Mouse (Mus musculus): ENCODE results near the gene Snx21.

GRCm38 (mm10) chr2:164831029-164831428 is 45.4 kb downstream of the Snx21 start:
- TF ChIP-seq CTCF (IDR thresholded peaks at IDR 0.05; ENCODE audit: borderline replicate concordance, insufficient read depth, low read length): no peak
- no peak for TF ChIP-seq POLR2A (IDR thresholded peaks at IDR 0.05; ENCODE audit: low read depth, low read length)
